Mouse (Mus musculus): Measurements from ENCODE around the gene Pls1.

The Pls1 gene

GRCm38 (mm10) chr9:95844825-95845460, at the start of gene Pls1:
TSS of gene Pls1 (minus strand) at chr9:95845311.
- in situ Hi-C loops (cut with MboI) = no loop called here

- in situ Hi-C loops (cut with MboI) = no loop called here
Observed at GRCm38 (mm10) chr9:95882751-95883150, 37.6 kb upstream of the Pls1 start.

- in situ Hi-C loops (cut with MboI) = no loop called here
Observed at GRCm38 (mm10) chr9:95878246-95878645, 33.1 kb upstream of the Pls1 start.

GRCm38 (mm10) chr9:95858027-95858570, 13.0 kb upstream of the Pls1 start:
- in situ Hi-C loops (cut with MboI) = loop anchor here (10.0 kb wide), 1 partner anchor 353 kb away; no protein-coding TSS in a partner anchor

GRCm38 (mm10) chr9:95857414-95858026, 12.4 kb upstream of the Pls1 start, which contains the start of gene Atr:
TSS of gene Atr (plus strand) at chr9:95857597.
- in situ Hi-C loops (cut with MboI) = loop anchor here (10.0 kb wide), 1 partner anchor 353 kb away; no protein-coding TSS in a partner anchor

GRCm38 (mm10) chr9:95856004-95856403, 10.9 kb upstream of the Pls1 start:
- in situ Hi-C loops (cut with MboI) = loop anchor here (10.0 kb wide), 1 partner anchor 351 kb away; no protein-coding TSS in a partner anchor

GRCm38 (mm10) chr9:95854891-95855290, 9.8 kb upstream of the Pls1 start:
- in situ Hi-C loops (cut with MboI) = loop anchor here (10.0 kb wide), 1 partner anchor 350 kb away; no protein-coding TSS in a partner anchor

- in situ Hi-C loops (cut with MboI) = loop anchor here (10.0 kb wide), 1 partner anchor 348 kb away; no protein-coding TSS in a partner anchor
Observed at GRCm38 (mm10) chr9:95852896-95853295, 7.8 kb upstream of the Pls1 start.

GRCm38 (mm10) chr9:95851671-95852070, 6.6 kb upstream of the Pls1 start:
- in situ Hi-C loops (cut with MboI) = loop anchor here (10.0 kb wide), 1 partner anchor 347 kb away; no protein-coding TSS in a partner anchor

- in situ Hi-C loops (cut with MboI) = no loop called here
Observed at GRCm38 (mm10) chr9:95845711-95846110, 600 bp upstream of the Pls1 start.

- in situ Hi-C loops (cut with MboI) = no loop called here
Observed at GRCm38 (mm10) chr9:95839424-95839823, 5.7 kb downstream of the Pls1 start.

- in situ Hi-C loops (cut with MboI) = no loop called here
Observed at GRCm38 (mm10) chr9:95835741-95836140, 9.4 kb downstream of the Pls1 start.

- in situ Hi-C loops (cut with MboI) = no loop called here
Observed at GRCm38 (mm10) chr9:95834799-95835198, 10.3 kb downstream of the Pls1 start.

GRCm38 (mm10) chr9:95832758-95833157, 12.4 kb downstream of the Pls1 start:
- in situ Hi-C loops (cut with MboI) = no loop called here

- in situ Hi-C loops (cut with MboI) = no loop called here
Observed at GRCm38 (mm10) chr9:95827565-95827964, 17.5 kb downstream of the Pls1 start.

GRCm38 (mm10) chr9:95822531-95822930, 22.6 kb downstream of the Pls1 start:
- in situ Hi-C loops (cut with MboI) = no loop called here

- in situ Hi-C loops (cut with MboI) = no loop called here
Observed at GRCm38 (mm10) chr9:95815706-95816105, 29.4 kb downstream of the Pls1 start.

GRCm38 (mm10) chr9:95815015-95815673, 30.0 kb downstream of the Pls1 start:
- in situ Hi-C loops (cut with MboI) = no loop called here

- in situ Hi-C loops (cut with MboI) = no loop called here
Observed at GRCm38 (mm10) chr9:95813721-95814531, 31.2 kb downstream of the Pls1 start.

GRCm38 (mm10) chr9:95811817-95812216, 33.3 kb downstream of the Pls1 start:
- in situ Hi-C loops (cut with MboI) = no loop called here

- in situ Hi-C loops (cut with MboI) = no loop called here
Observed at GRCm38 (mm10) chr9:95809596-95809995, 35.5 kb downstream of the Pls1 start.
